Mouse (Mus musculus) cerebellum, postnatal 14 days (tissue): Measurements from ENCODE around the gene Usp3.
A peak's percentile ranks its signal among the peaks of the same experiment; 100 is the strongest.

Source experiments
- DNase-seq, 2 experiments: peaks; one replicate each; pipeline ENCODE4 v3.0.0; 2021; ENCODE audit warnings: mixed read lengths in 2 of 2

Gene Usp3

GRCm38 (mm10) chr9:66601006-66601405, 8.1 kb upstream of the Usp3 start:
- DNase-seq = no peak

GRCm38 (mm10) chr9:66600551-66600950, 7.6 kb upstream of the Usp3 start:
- no peak for DNase-seq

DNA sequence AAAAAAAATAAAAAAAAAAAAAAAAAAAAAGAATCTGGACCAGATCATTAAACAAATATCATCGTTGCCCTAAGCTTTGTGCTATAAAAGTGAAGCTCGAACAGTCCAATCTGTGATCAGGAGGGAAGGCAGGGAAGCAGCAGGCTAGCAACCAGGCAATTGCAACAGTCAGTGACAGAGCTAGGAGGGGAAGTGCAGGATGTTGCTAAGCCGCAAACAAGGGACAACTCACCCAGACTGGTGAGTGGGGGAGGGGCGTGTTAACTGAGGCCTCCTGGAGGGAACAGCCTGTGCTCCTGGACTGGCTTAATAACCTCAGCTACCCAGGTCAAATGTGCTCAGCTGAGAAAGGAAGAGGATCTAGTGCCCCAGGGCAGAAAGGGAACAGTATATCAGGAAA, 6.6 kb upstream of the Usp3 start:
- peak; percentile 18 to 42 for DNase-seq

GRCm38 (mm10) chr9:66598636-66599035, 5.7 kb upstream of the Usp3 start:
- DNase-seq = no peak

- DNase-seq = no peak
These were observed 4.7 kb upstream of the Usp3 start for GRCm38 (mm10) chr9:66597480-66598215.

DNA sequence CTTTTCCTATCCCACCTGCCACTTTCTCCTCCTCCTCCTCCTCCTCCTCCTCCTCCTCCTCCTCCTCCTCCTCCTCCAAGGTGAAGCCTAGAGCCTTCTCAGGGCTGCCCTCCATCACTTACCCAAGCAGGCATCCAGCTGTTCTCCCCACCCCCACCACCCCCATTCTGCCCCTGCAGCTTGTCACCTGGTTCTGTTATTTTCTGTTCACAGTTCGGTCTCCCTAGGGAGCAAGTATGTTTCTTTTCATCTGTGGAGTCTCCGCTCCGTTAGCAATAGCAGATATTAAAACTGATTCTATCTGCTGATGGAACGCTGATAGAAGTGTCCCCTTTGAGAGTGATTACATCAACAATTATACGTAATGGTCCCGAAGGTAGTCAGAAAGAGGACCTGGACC, 4.1 kb upstream of the Usp3 start:
- DNase-seq = no peak

GRCm38 (mm10) chr9:66595722-66596675, 3.1 kb upstream of the Usp3 start:
- peak in 1 of 2 experiments; percentile 24 for DNase-seq

GRCm38 (mm10) chr9:66594061-66594460, 1.1 kb upstream of the Usp3 start:
- DNase-seq = no peak

- peak in 1 of 2 experiments; percentile 39 for DNase-seq
These were observed 649 bp upstream of the Usp3 start for GRCm38 (mm10) chr9:66593613-66593969.

GRCm38 (mm10) chr9:66591851-66592645, 894 bp downstream of the Usp3 start:
- peak; percentile 51 to 65 for DNase-seq

- DNase-seq = peak; percentile 20 to 57
These were observed 2.9 kb downstream of the Usp3 start for GRCm38 (mm10) chr9:66590051-66590450.

DNA sequence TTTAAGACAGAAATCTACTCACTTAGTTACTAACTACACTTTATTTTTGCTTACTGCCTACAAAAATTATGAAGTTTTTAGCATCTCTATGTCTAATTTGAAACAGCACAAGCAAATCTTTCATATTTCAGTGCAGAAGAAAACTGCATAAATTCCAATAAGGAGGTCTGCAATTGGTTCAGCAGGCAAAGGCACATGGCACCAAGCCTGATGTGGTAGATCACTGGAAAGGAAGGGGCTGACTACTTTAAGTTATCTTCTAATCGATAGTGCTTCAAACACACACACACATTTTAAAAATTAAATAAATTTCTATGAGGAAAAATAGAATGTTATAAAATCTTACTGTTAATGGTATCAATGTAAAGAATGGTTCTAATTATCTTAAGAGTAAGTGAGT, 5.9 kb downstream of the Usp3 start:
- peak in 1 of 2 experiments; percentile 39 for DNase-seq

- DNase-seq = peak; percentile 62 to 81
These were observed 6.4 kb downstream of the Usp3 start for GRCm38 (mm10) chr9:66586533-66586932.

- DNase-seq = no peak
These were observed 7.8 kb downstream of the Usp3 start for GRCm38 (mm10) chr9:66585191-66585590.

GRCm38 (mm10) chr9:66584176-66584575, 8.8 kb downstream of the Usp3 start:
- peak in 1 of 2 experiments; percentile 68 for DNase-seq

DNA sequence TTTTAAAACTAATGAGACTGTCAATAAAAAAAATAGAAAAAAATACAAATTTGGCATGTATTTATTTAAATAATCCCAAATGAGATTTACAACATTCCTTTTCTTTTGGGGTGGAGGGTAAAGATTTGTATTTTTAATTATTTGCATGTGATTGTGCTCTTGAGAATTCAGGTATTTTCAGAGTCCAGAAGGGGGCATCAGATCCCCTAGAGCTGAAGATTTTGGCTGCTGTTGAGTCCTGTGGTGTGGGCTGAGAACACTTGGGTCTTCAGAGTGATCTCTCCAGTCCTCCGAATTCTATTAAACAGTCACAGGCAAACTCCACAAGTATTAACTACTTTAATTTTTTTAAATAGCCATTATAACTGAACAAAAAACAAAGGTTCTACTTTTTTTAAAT, 9.7 kb downstream of the Usp3 start:
- no peak for DNase-seq

GRCm38 (mm10) chr9:66581694-66582093, 11.2 kb downstream of the Usp3 start:
- DNase-seq = peak in 1 of 2 experiments; percentile 68

- DNase-seq = no peak
These were observed 12.2 kb downstream of the Usp3 start for GRCm38 (mm10) chr9:66580722-66581121.

GRCm38 (mm10) chr9:66575878-66576238, 17.1 kb downstream of the Usp3 start:
- no peak for DNase-seq

DNA sequence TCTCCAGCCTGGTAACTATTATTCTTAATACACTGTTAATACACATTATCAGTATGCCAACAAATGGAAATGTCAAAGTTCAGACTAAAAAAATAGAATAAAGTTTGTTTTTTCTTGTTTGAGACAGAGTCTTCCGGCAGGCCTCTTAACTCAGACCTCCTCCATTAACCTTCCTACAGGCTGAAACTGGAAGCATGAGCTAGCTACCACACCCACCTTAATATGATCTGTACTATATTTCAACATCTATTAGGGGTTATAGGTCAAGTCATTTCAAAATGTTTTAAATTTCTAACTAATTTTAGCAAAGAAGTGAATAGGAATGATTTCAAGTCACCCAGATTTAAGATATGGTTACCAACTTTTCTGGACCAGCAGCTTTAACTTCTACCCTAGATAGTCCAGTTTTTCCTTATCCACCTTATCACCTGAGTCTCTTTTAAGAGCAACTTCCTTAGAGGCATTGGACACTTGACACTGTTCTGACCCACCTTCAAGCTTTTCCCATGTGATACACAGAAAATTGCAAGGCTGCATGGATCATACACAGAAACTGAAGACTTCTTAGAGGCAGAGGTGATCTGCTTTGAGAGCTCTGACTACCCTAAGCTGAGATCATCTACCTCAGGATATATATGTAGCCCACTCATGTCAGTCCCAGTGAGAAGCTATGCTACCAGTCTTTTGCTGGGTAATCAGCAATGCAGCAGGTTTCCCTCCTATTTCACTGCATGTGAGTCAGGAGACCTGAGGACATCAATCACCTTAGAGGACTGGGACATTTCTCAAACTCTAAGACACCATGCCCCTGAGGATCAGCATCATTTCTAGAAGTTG, 17.7 kb downstream of the Usp3 start:
- DNase-seq = no peak

GRCm38 (mm10) chr9:66571986-66572700, 20.8 kb downstream of the Usp3 start:
- DNase-seq = no peak
